Mouse (Mus musculus) hindbrain, embryonic 16.5 days (tissue): ENCODE measurements around the gene Barx2. TPM values are rescaled to one million over a fixed set of nuclear protein-coding genes. Genes with fewer than 3 reads are reported as not detected.

Experiments
- ATAC-seq: fragments of 200-750 bp; cut with Nextera tagmentation; 2 replicates; pipeline ENCODE4 v1.8.0; 2017; ENCODE audit warnings: moderate TSS enrichment, moderate library complexity
- H3K27ac ChIP-seq: fragments of 300-500 bp; sonication (generic); 2 replicates; pipeline ENCODE4 v1.5.1; 2014; ENCODE audit warnings: low read depth, mild to moderate bottlenecking, control low read depth, low read length, moderate library complexity
- H3K27me3 ChIP-seq: fragments of 300-500 bp; sonication (generic); replicated peaks from 2 replicates; pipeline ENCODE4 v1.6.1; 2014; ENCODE audit warnings: low read length; ENCODE audit not compliant: control insufficient read depth, insufficient read depth
- H3K36me3 ChIP-seq: fragments of 300-500 bp; sonication (generic); 2 replicates; pipeline ENCODE4 v1.6.1; 2014; ENCODE audit warnings: mild to moderate bottlenecking, low read length, moderate library complexity, mixed read lengths; ENCODE audit not compliant: control insufficient read depth, insufficient read depth
- H3K4me1 ChIP-seq: fragments of 300-500 bp; sonication (generic); 2 replicates; pipeline ENCODE4 v1.6.1; 2014; ENCODE audit warnings: low read depth, low read length; ENCODE audit not compliant: control insufficient read depth, insufficient read depth
- H3K4me2 ChIP-seq: fragments of 300-500 bp; sonication (generic); 2 replicates; pipeline ENCODE4 v1.6.1; 2014; ENCODE audit warnings: mild to moderate bottlenecking, low read length, control low read depth, moderate library complexity
- H3K4me3 ChIP-seq: fragments of 300-500 bp; sonication (generic); 2 replicates; pipeline ENCODE4 v1.5.1; 2014; ENCODE audit warnings: mild to moderate bottlenecking, low read length, control low read depth, moderate library complexity
- H3K9ac ChIP-seq: fragments of 300-500 bp; sonication (generic); 2 replicates; pipeline ENCODE4 v1.6.1; 2014; ENCODE audit warnings: low read depth, mild to moderate bottlenecking, control low read depth, low read length, moderate library complexity
- H3K9me3 ChIP-seq: fragments of 300-500 bp; sonication (generic); 2 replicates; pipeline ENCODE4 v1.6.1; 2014; ENCODE audit warnings: mild to moderate bottlenecking, low read length, moderate library complexity; ENCODE audit not compliant: control insufficient read depth
- WGBS: fragments of 180-500 bp; shearing (Covaris S2); extraction: QIAGEN DNeasy Blood & Tissue Kit; methylation state at CpG from one replicate; pipeline ENCODE4 v1.1.7; 2014; 5-methylcytosine and 5-hydroxymethylcytosine counted together
- polyA plus RNA-seq: library from polyadenylated mRNA; unstranded; fragments of >200 nt; fragmentation: Nextera tagmentation; extraction: Ambion mirVana; gene quantifications from 2 replicates; pipeline ENCODE4 v1.2.1, GENCODE M21; 2015

The Barx2 gene
- polyA plus RNA-seq, 1 experiment from 2014 or later: 0.45 TPM

DNA sequence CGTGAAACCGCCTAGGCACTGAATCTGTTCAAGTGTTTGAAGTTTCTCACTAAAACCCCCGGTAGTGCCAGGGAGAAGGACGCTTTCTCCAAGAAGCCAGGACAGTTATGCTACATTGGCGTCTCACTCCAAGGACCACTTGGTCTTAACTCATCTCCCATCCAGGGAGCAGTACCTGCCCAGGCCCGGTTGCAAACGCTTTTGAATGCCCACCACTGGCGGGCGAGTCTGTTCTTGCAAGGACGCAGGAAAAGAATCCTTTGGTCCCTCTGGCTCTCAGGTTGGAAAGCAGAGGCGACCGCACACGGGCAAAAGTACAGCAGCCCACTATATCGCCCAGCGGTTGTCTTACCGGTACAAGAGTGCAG, 725 bp downstream of the Barx2 start:
- WGBS: 3% methylated on average over 16 of the region's 16 CpGs

DNA sequence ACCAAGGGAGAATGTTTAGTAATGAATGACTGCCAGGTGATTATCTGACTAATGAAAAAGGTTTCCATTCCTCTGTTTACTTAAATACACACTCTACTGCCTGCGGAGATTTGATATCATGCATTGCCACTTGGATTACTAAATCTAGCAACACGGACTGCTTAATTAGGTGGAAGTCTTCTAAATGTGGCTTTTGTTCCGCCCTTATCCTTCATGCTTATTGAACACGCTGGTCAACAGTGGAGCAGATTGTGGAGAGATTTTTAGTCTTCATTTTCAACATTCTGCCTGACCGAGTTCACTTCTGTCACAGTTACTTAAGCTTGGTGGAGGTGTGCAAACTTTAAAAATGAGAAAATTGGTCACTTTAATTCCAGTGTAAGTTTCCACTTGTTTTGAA, 3.0 kb downstream of the Barx2 start:
- Histone ChIP-seq H3K9ac (no peak overlapping the region), H3K4me3 (no peak overlapping the region), H3K27me3 (peaks cover 38% of the 10 kb centered on the region), H3K4me1 (peaks cover 25% of the 10 kb centered on the region), H3K36me3 (no peaks in the 10 kb centered on the region), H3K4me2 (no peak overlapping the region), H3K27ac (no peak overlapping the region), H3K9me3 (no peaks in the 10 kb centered on the region)
- WGBS: 53% methylated on average over 5 of the region's 5 CpGs
- ATAC-seq: no peak

More for the DNA sequence above, 725 bp downstream of the Barx2 start:
- peaks cover 57% of the 10 kb centered on the region for H3K27me3 ChIP-seq
- H3K4me2 ChIP-seq: peak overlapping the region; percentile 100
- no peak for ATAC-seq
- no peaks in the 10 kb centered on the region for H3K9me3 ChIP-seq
- H3K4me3 ChIP-seq: peak overlapping the region; percentile 61
- no peak overlapping the region for H3K27ac ChIP-seq
- H3K9ac ChIP-seq: no peak overlapping the region; the same call in 1 of the 2 replicates
- H3K36me3 ChIP-seq: no peaks in the 10 kb centered on the region
- H3K4me1 ChIP-seq: peaks cover 25% of the 10 kb centered on the region

DNA sequence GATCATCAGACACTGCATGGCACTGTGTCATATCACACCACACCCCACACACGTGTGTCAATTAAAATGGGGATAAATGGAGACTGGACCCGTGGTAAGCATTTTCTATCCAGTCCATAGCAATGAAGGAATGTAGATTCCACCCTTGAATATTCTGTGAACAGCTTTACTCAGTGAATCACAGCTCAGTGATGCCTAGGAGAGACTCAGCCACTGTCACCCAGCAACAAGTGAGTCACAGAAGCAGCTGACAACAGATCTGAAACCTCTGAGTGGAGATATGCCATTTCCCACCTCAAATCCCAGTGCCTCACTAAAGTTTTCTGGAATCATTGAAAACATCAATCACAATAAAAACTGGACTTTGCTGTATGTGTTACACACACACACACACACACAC, 11.5 kb downstream of the Barx2 start:
- no peak overlapping the region for H3K9ac ChIP-seq
- WGBS: 83% methylated on average over 2 of the region's 2 CpGs

DNA sequence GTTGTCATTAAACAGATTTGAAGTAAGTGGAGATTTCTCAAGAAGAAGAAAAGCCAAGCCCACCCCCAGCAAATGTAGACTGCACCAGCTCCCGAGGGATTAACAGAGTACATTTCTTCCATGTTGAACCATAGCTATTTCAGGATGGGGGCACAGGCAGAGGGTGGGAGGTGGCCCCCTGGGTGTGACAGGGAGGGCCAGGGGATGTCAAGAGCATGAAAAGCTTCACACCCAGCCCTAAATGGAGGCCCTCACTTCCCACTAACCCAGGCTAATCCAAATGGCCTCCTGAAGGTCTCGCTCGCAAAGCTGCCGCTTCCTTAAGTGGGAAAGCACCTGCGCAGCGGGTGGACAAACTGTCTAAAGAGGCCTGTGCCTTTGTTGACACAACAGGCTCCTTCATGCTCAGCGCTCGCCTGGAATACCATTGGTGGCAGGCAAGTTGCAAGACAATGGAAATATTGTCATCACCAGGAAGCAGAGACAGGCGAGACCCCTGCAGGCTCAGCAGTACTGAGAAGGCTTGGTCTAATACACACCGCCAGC, 18.4 kb downstream of the Barx2 start:
- H3K27ac ChIP-seq: no peak overlapping the region
- H3K4me1 ChIP-seq: no peaks in the 10 kb centered on the region
- WGBS: 52% methylated on average over 10 of the region's 10 CpGs

More for the DNA sequence above, 11.5 kb downstream of the Barx2 start:
- Histone ChIP-seq H3K9me3 (no peaks in the 10 kb centered on the region), H3K4me2 (no peak overlapping the region), H3K4me3 (no peak overlapping the region), H3K27me3 (no peaks in the 10 kb centered on the region), H3K27ac (no peak overlapping the region), H3K36me3 (no peaks in the 10 kb centered on the region), H3K4me1 (no peaks in the 10 kb centered on the region)
- no peak for ATAC-seq

DNA sequence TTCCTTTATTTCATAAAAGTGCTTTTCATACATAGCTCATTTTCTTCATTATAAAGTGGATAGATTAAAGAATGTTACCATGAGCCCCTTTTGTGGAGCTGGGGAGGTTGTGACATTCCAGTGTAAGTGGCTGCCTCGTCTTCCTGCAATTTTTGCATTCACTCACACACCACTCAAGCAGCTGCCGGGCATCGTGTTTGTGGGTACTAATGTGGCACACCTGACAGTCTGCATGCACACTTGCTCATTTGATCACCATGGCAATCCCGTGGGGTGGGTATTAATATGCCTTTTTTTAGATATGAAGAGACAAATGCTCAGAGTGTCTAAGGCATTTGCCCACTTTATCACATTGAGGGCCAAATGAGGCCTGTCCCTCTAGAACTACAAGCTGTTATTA, 24.9 kb downstream of the Barx2 start:
- Histone ChIP-seq H3K4me3 (no peak overlapping the region), H3K27me3 (no peaks in the 10 kb centered on the region), H3K9me3 (no peaks in the 10 kb centered on the region), H3K4me2 (no peak overlapping the region), H3K27ac (no peak overlapping the region), H3K36me3 (no peaks in the 10 kb centered on the region), H3K4me1 (no peaks in the 10 kb centered on the region), H3K9ac (no peak overlapping the region)
- WGBS: 79% methylated on average over 4 of the region's 4 CpGs
- ATAC-seq: no peak

More for the DNA sequence above, 18.4 kb downstream of the Barx2 start:
- no peak overlapping the region for H3K4me3 ChIP-seq
- ATAC-seq: no peak
- H3K4me2 ChIP-seq: no peak overlapping the region
- H3K9ac ChIP-seq: no peak overlapping the region
- H3K36me3 ChIP-seq: no peaks in the 10 kb centered on the region
- H3K9me3 ChIP-seq: no peaks in the 10 kb centered on the region
- H3K27me3 ChIP-seq: no peaks in the 10 kb centered on the region

DNA sequence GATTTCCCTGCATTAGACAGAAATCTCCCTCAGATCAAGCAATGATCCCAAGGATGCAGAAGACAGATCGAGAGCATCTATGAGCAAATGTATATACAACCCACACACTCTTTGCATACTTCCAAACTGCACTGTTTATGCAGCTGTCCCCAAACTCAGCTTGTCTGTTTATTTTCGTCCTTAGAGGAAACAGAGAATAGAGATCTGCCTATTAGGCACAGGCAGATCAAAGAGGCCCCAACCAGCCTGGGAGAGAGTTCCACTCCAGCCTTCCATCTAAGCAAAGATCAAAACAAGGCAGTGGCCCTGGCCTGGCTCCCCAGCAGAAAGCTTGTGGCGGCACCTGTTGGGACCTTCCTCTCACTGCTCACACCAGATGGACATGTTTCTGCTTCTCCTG, 27.0 kb downstream of the Barx2 start:
- Histone ChIP-seq H3K4me1 (no peaks in the 10 kb centered on the region), H3K4me2 (no peak overlapping the region), H3K27me3 (no peaks in the 10 kb centered on the region), H3K9ac (no peak overlapping the region), H3K4me3 (no peak overlapping the region), H3K36me3 (no peaks in the 10 kb centered on the region), H3K27ac (no peak overlapping the region), H3K9me3 (no peaks in the 10 kb centered on the region)
- no peak for ATAC-seq
- WGBS: 68% methylated on average over 3 of the region's 3 CpGs

DNA sequence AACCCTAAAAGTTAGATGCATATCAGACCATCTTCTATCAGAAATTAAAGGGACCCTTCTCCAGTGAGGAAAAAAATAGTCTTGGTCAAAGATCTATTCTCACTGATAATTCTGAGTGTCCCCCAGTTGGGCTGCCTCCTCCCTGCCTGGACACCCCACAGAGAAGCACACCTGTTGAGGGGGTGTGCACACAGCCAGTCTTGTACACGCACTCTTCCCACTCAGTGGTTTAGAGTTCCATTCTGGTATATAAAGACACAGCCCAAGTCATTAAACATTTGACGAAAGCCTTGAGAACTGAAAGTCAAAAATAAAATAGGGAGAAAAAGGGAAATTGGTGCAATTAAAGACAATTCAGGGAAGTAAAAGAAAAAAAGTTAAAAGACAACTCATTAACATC, 30.9 kb downstream of the Barx2 start:
- H3K27me3 ChIP-seq: no peaks in the 10 kb centered on the region
- WGBS: 86% methylated on average over 2 of the region's 2 CpGs
- no peak overlapping the region for H3K4me3 ChIP-seq
- no peak overlapping the region for H3K4me2 ChIP-seq
- no peaks in the 10 kb centered on the region for H3K9me3 ChIP-seq
- H3K9ac ChIP-seq: no peak overlapping the region
- no peak overlapping the region for H3K27ac ChIP-seq
- ATAC-seq: no peak
- H3K4me1 ChIP-seq: no peaks in the 10 kb centered on the region
- no peaks in the 10 kb centered on the region for H3K36me3 ChIP-seq

DNA sequence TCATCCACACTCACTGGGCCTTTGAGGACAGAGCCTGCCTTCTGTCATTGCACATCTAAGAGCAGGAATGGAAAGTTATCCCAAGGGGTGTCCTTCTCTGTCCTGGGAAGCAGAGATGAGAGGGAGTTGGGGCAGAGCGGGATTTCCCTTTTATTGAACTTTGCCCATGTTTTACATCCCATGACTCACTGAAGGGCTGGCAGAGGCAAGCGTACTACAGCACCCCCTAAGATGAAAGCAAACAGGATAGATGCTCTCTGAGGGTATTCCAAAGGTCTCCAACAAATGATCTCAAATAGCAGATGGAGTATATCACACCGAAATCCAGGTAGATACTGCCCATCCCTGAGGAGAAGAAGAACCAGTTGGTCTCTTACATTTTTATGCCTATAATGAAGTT, 37.7 kb downstream of the Barx2 start:
- ATAC-seq: no peak
- no peak overlapping the region for H3K9ac ChIP-seq
- WGBS: 89% methylated on average over 3 of the region's 3 CpGs

DNA sequence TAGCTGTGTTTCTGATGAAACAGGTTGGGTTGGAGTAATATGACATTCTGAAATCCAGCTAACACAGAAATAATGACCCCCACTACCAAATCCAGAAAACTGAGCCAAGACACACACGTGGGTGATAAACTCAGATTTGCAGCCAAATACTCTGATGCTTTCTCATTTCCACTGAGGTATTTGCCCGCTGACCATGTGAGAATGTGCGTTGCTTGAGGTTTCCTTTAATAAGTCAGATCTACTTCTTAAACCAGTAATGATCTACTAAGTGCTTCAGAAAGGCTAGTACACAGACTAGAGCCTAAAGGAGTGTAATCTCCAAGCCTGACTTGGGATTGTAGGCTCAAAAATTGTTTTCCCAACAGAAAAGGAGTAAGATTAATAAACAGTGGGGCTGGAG, 39.0 kb downstream of the Barx2 start:
- H3K4me3 ChIP-seq: no peak overlapping the region
- H3K27me3 ChIP-seq: no peaks in the 10 kb centered on the region
- H3K4me1 ChIP-seq: no peaks in the 10 kb centered on the region
- no peak overlapping the region for H3K4me2 ChIP-seq
- H3K9me3 ChIP-seq: no peaks in the 10 kb centered on the region
- no peak overlapping the region for H3K9ac ChIP-seq
- 91% methylated on average over 3 of the region's 3 CpGs for WGBS
- no peaks in the 10 kb centered on the region for H3K36me3 ChIP-seq
- ATAC-seq: no peak
- H3K27ac ChIP-seq: no peak overlapping the region

More for the DNA sequence above, 37.7 kb downstream of the Barx2 start:
- H3K27me3 ChIP-seq: no peaks in the 10 kb centered on the region
- H3K36me3 ChIP-seq: no peaks in the 10 kb centered on the region
- H3K4me3 ChIP-seq: no peak overlapping the region
- no peaks in the 10 kb centered on the region for H3K9me3 ChIP-seq
- H3K27ac ChIP-seq: no peak overlapping the region
- no peaks in the 10 kb centered on the region for H3K4me1 ChIP-seq
- H3K4me2 ChIP-seq: no peak overlapping the region

DNA sequence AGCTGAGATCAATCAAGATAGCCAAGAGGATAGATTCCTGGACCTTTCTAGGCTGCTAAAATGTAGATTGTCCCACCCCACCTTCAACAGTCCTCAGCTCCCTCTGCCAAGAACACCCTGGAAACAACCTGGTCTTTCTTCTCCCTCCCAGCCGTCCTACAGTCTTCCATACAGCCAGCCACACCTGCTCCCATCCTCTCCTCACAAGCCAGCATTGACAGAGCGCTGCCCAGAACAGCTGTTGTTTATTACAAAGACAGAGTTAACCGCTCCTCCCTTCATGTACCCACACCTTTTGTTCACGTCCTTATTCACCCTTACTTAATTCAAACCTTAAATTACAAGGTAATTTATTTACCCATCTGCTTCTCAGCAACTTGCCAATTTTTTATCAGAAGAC, 41.9 kb downstream of the Barx2 start:
- 56% methylated on average over 4 of the region's 4 CpGs for WGBS
- ATAC-seq: no peak
- H3K4me2 ChIP-seq: no peak overlapping the region

More for the DNA sequence above, 41.9 kb downstream of the Barx2 start:
- Histone ChIP-seq H3K36me3 (no peaks in the 10 kb centered on the region), H3K9me3 (no peaks in the 10 kb centered on the region), H3K4me3 (no peak overlapping the region), H3K9ac (no peak overlapping the region), H3K27ac (no peak overlapping the region), H3K27me3 (no peaks in the 10 kb centered on the region), H3K4me1 (no peaks in the 10 kb centered on the region)
